Mouse (Mus musculus) midbrain, postnatal 0 days (tissue): Measurements from ENCODE around the gene Rpap3. TPM values are rescaled to one million over a fixed set of nuclear protein-coding genes. Genes with fewer than 3 reads are reported as not detected.

Experiments used
- ATAC-seq: fragments of 200-750 bp; cut with Nextera tagmentation; 2 replicates; pipeline ENCODE4 v1.8.0; 2017; ENCODE audit warnings: moderate number of reproducible peaks, mild to moderate bottlenecking, moderate TSS enrichment, moderate library complexity; ENCODE audit not compliant: low FRiP score
- DNase-seq: peaks from one replicate; pipeline ENCODE4 v3.0.0-alpha.2; 2015; ENCODE audit warnings: low spot score
- H3K27ac ChIP-seq: fragments of 300-500 bp; sonication (generic); 2 replicates; pipeline ENCODE4 v1.5.1; 2014; ENCODE audit warnings: low read depth, mild to moderate bottlenecking, low read length, mixed read lengths
- H3K27me3 ChIP-seq: fragments of 300-500 bp; sonication (generic); 2 replicates; pipeline ENCODE4 v1.6.1; 2014; ENCODE audit warnings: low read length, control low read depth, mixed read lengths; ENCODE audit not compliant: insufficient read depth
- H3K36me3 ChIP-seq: fragments of 300-500 bp; sonication (generic); 2 replicates; pipeline ENCODE4 v1.6.1; 2014; ENCODE audit warnings: low read length, control low read depth, mixed read lengths; ENCODE audit not compliant: insufficient read depth
- H3K4me1 ChIP-seq: fragments of 300-500 bp; sonication (generic); 2 replicates; pipeline ENCODE4 v1.6.1; 2014; ENCODE audit warnings: mild to moderate bottlenecking, control low read depth, antibody characterized with exemption, low read length, mixed read lengths; ENCODE audit not compliant: insufficient read depth
- H3K4me2 ChIP-seq: fragments of 300-500 bp; sonication (generic); 2 replicates; pipeline ENCODE4 v1.6.1; 2014; ENCODE audit warnings: low read depth, mild to moderate bottlenecking, low read length, mixed read lengths; ENCODE audit not compliant: poor library complexity, severe bottlenecking
- H3K4me3 ChIP-seq: fragments of 300-500 bp; sonication (generic); 2 replicates; pipeline ENCODE4 v1.5.1; 2014; ENCODE audit warnings: low read depth, mild to moderate bottlenecking, low read length, moderate library complexity
- H3K9ac ChIP-seq: fragments of 300-500 bp; sonication (generic); replicated peaks from 2 replicates; pipeline ENCODE4 v1.6.1; 2014; ENCODE audit warnings: mild to moderate bottlenecking, low read length, moderate library complexity, mixed read lengths; ENCODE audit not compliant: poor library complexity, severe bottlenecking
- H3K9me3 ChIP-seq: fragments of 300-500 bp; sonication (generic); 2 replicates; pipeline ENCODE4 v1.6.1; 2016; ENCODE audit warnings: low read length, control low read depth
- CTCF ChIP-seq: IDR thresholded peaks from 2 replicates; pipeline ENCODE4 v1.5.1; 2016; ENCODE audit warnings: antibody characterized with exemption, mild to moderate bottlenecking
- whole genome bisulfite sequencing: fragments of 180-500 bp; shearing (Covaris S2); extraction: QIAGEN DNeasy Blood & Tissue Kit; methylation state at CpG from one replicate; pipeline ENCODE4 v1.1.7; 2014; 5-methylcytosine and 5-hydroxymethylcytosine counted together
- polyA plus RNA-seq: library from polyadenylated mRNA; unstranded; fragments of >200 nt; fragmentation: Nextera tagmentation; extraction: Ambion mirVana; gene quantifications from 2 replicates; pipeline ENCODE4 v1.2.1, GENCODE M21; 2015
- total RNA-seq: library from RNA; depleted of rRNA; stranded (reverse); fragments of >200 nt; gene quantifications from 2 replicates; pipeline ENCODE4 v1.2.3, GENCODE M21; 2014; rRNA removed

Rpap3 gene
- total and polyA plus RNA-seq, 2 experiments from 2014 or later: 21.8 to 46.2 TPM

DNA sequence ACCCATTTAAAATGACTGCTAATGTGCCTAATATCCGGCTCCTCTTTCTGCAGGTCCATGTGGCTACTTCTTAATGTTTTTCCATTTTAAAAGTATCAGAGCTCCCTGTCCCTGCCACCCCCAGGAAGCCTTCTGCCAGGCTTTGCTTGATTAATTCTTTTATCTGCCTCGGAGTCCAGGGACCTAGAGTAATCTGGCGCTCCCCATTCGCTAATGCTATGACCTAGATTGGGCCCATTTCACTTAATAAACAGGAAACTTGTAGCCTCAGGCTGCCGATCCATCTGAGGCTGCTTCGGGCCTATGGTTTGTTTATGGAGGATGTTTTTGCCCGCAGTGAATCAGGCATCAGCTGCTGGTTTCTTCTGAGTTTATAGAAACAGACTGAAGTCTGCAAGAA is 59.2 kb downstream of the Rpap3 start:
- Histone ChIP-seq H3K9me3 (no peaks in the 10 kb centered on the region), H3K9ac (no peak overlapping the region), H3K4me2 (no peak overlapping the region), H3K4me1 (no peaks in the 10 kb centered on the region), H3K4me3 (no peak overlapping the region), H3K27ac (no peak overlapping the region), H3K27me3 (no peaks in the 10 kb centered on the region), H3K36me3 (no peaks in the 10 kb centered on the region)
- ATAC-seq (no peak), DNase-seq (no peak)
- no peak for TF ChIP-seq CTCF
- WGBS: 28% methylated on average over 7 of the region's 7 CpGs

DNA sequence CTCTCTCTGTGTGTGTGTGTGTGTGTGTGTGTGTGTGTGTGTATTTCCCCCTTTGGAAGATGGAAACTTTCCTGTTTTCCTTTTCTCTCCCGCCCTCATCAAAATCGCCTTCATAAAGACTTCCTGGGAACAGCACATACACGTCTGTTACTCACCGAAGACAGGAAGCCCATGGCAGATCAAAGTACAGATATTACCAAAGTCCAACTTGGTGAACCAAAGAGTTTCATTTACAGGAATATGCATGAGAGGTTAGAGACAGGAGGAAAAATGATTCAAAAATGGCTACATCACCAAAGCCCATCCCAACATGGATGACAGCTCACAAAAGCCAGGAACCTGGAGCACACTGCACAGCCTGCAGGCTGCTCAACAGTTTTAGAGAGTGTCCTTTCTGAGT is 61.6 kb downstream of the Rpap3 start:
- WGBS: 94% methylated on average over 4 of the region's 4 CpGs
- Histone ChIP-seq H3K36me3 (no peaks in the 10 kb centered on the region), H3K4me3 (no peak overlapping the region), H3K27ac (no peak overlapping the region), H3K4me1 (no peaks in the 10 kb centered on the region), H3K4me2 (no peak overlapping the region), H3K27me3 (no peaks in the 10 kb centered on the region), H3K9ac (no peak overlapping the region), H3K9me3 (no peaks in the 10 kb centered on the region)
- DNase-seq (no peak), ATAC-seq (no peak)
- TF ChIP-seq CTCF: no peak

Other genes with a start within 250 kb of the Rpap3 start
- gene Endou, start 25.5 kb upstream of the Rpap3 start, total RNA-seq: 0.33 and 0.66 TPM in 2 replicates
- 0.20 TPM in 2 replicates for gene Endou, start 25.5 kb upstream of the Rpap3 start, polyA plus RNA-seq
- gene Rapgef3, start 62.1 kb upstream of the Rpap3 start, total RNA-seq: 34.9 and 39.7 TPM in 2 replicates
- 15.8 and 16.5 TPM in 2 replicates for gene Rapgef3, start 62.1 kb upstream of the Rpap3 start, polyA plus RNA-seq
- 61.5 and 78.8 TPM in 2 replicates for gene Slc48a1, start 72.7 kb upstream of the Rpap3 start, total RNA-seq
- gene Slc48a1, start 72.7 kb upstream of the Rpap3 start, polyA plus RNA-seq: 152 and 173 TPM in 2 replicates
- 22.4 and 24.2 TPM in 2 replicates for gene Hdac7, start 138.7 kb upstream of the Rpap3 start, total RNA-seq
- 28.7 and 29.2 TPM in 2 replicates for gene Hdac7, start 138.7 kb upstream of the Rpap3 start, polyA plus RNA-seq
- 0.09 and 0.27 TPM in 2 replicates for gene Vdr, start 204.8 kb upstream of the Rpap3 start, total RNA-seq
- 0.12 and 0.22 TPM in 2 replicates for gene Vdr, start 204.8 kb upstream of the Rpap3 start, polyA plus RNA-seq